Mouse (Mus musculus) stomach, embryonic 16.5 days (tissue): ENCODE results near the gene Snx17. TPM values are rescaled to one million over a fixed set of nuclear protein-coding genes. Genes with fewer than 3 reads are reported as not detected.

Source experiments
- ATAC-seq: fragments of 200-750 bp; cut with Nextera tagmentation; 2 replicates; pipeline ENCODE4 v1.8.0; 2017; ENCODE audit warnings: moderate number of reproducible peaks, moderate TSS enrichment; ENCODE audit not compliant: insufficient read depth, low FRiP score
- H3K27ac ChIP-seq: fragments of 300-500 bp; sonication (generic); 2 replicates; pipeline ENCODE4 v1.5.1; 2014; ENCODE audit warnings: low read length
- H3K27me3 ChIP-seq: fragments of 300-500 bp; sonication (generic); 2 replicates; pipeline ENCODE4 v1.6.1; 2014; ENCODE audit warnings: low read length, control low read depth, mixed read lengths; ENCODE audit not compliant: control insufficient read depth, insufficient read depth
- H3K36me3 ChIP-seq: fragments of 300-500 bp; sonication (generic); 2 replicates; pipeline ENCODE4 v1.6.1; 2014; ENCODE audit warnings: low read length; ENCODE audit not compliant: control insufficient read depth, insufficient read depth
- H3K4me1 ChIP-seq: fragments of 300-500 bp; sonication (generic); 2 replicates; pipeline ENCODE4 v1.6.1; 2014; ENCODE audit warnings: low read length, control low read depth, mixed read lengths; ENCODE audit not compliant: control insufficient read depth, insufficient read depth
- H3K4me2 ChIP-seq: fragments of 300-500 bp; sonication (generic); 2 replicates; pipeline ENCODE4 v1.6.1; 2014; ENCODE audit warnings: low read depth, low read length, mixed read lengths
- H3K4me3 ChIP-seq: fragments of 300-500 bp; sonication (generic); replicated peaks from 2 replicates; pipeline ENCODE4 v1.5.1; 2014; ENCODE audit warnings: mild to moderate bottlenecking, low read length
- H3K9ac ChIP-seq: fragments of 300-500 bp; sonication (generic); 2 replicates; pipeline ENCODE4 v1.6.1; 2014; ENCODE audit warnings: low read length
- H3K9me3 ChIP-seq: fragments of 300-500 bp; sonication (generic); replicated peaks from 2 replicates; pipeline ENCODE4 v1.6.1; 2016; ENCODE audit warnings: low read length, control low read depth; ENCODE audit not compliant: control insufficient read depth
- WGBS: fragments of 180-500 bp; shearing (Covaris S2); extraction: QIAGEN DNeasy Blood & Tissue Kit; methylation state at CpG from one replicate; pipeline ENCODE4 v1.1.7; 2014; 5-methylcytosine and 5-hydroxymethylcytosine counted together
- polyA plus RNA-seq: library from polyadenylated mRNA; unstranded; fragments of >200 nt; fragmentation: Nextera tagmentation; extraction: Ambion mirVana; gene quantifications from 2 replicates; pipeline ENCODE4 v1.2.1, GENCODE M21; 2015

Gene Snx17
- polyA plus RNA-seq, 1 experiment from 2014 or later: 131 TPM

DNA sequence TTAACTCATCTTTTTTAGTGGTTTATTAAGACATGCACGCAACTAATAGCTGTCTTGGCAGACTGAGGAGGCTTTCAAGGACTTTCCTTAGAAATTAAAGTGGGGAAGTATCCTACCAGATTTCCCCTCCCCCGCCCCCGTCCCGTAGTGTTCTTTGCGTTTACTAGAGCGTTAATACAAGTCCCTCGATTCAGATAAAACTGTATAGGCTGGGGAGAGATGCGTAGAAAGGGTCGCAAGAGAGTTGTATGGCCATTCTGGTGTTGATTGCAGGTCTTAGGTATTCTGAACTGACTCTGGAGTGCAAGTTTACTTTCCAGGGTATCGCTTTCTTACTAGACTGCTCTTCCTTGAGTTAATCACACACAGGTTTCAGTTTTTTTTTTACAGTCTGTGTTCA, 49.2 kb downstream of the Snx17 start:
- no peaks in the 10 kb centered on the region for H3K9me3 ChIP-seq
- peaks cover 17% of the 10 kb centered on the region; the same call in 1 of the 2 replicates for H3K36me3 ChIP-seq
- WGBS: 21% methylated on average over 10 of the region's 10 CpGs

More for the DNA sequence above, 49.2 kb downstream of the Snx17 start:
- peak overlapping the region; percentile 88 for H3K4me3 ChIP-seq
- H3K4me1 ChIP-seq: peaks cover 5% of the 10 kb centered on the region
- no peaks in the 10 kb centered on the region for H3K27me3 ChIP-seq
- no peak overlapping the region for H3K27ac ChIP-seq
- H3K9ac ChIP-seq: peak overlapping the region; percentile 99
- H3K4me2 ChIP-seq: peak overlapping the region; percentile 93
- no peak for ATAC-seq

Other genes starting within 250 kb of the Snx17 start
- 12.3 and 14.3 TPM in 2 replicates for gene Cgref1, start 247.6 kb upstream of the Snx17 start, polyA plus RNA-seq
- gene Preb, start 232.9 kb upstream of the Snx17 start, polyA plus RNA-seq: 131 and 154 TPM in 2 replicates
- 0.99 and 1.1 TPM in 2 replicates for gene Tcf23, start 224.6 kb upstream of the Snx17 start, polyA plus RNA-seq
- gene Atraid, start 144.9 kb upstream of the Snx17 start, polyA plus RNA-seq: 163 and 167 TPM in 2 replicates
- 9.5 and 10.3 TPM in 2 replicates for gene Slc5a6, start 144.3 kb upstream of the Snx17 start, polyA plus RNA-seq
- gene Cad, start 138.4 kb upstream of the Snx17 start, polyA plus RNA-seq: 26.0 and 26.8 TPM in 2 replicates
- not detected in 2 replicates for gene Dnajc5g, start 86.9 kb upstream of the Snx17 start, polyA plus RNA-seq
- 0.25 and 0.30 TPM in 2 replicates for gene Slc30a3, start 85.0 kb upstream of the Snx17 start, polyA plus RNA-seq
- 5.9 TPM in 1 of 2 replicates, not detected in the other for gene Trim54, start 76.5 kb upstream of the Snx17 start, polyA plus RNA-seq
- not detected in 2 replicates for gene Ucn, start 54.4 kb upstream of the Snx17 start, polyA plus RNA-seq
- 61.7 and 63.8 TPM in 2 replicates for gene Mpv17, start 39.0 kb upstream of the Snx17 start, polyA plus RNA-seq
- gene Gm29609, start 13.3 kb upstream of the Snx17 start, polyA plus RNA-seq: 1.2 and 2.0 TPM in 2 replicates
- 68.1 and 69.4 TPM in 2 replicates for gene Gtf3c2, start 13.1 kb upstream of the Snx17 start, polyA plus RNA-seq
- 66.5 and 66.7 TPM in 2 replicates for gene Eif2b4, start 203 bp downstream of the Snx17 start, polyA plus RNA-seq
- gene Zfp513, start 9.1 kb downstream of the Snx17 start, polyA plus RNA-seq: 4.1 and 5.2 TPM in 2 replicates
- gene Ppm1g, start 27.5 kb downstream of the Snx17 start, polyA plus RNA-seq: 107 and 108 TPM in 2 replicates
- 146 and 158 TPM in 2 replicates for gene Nrbp1, start 47.6 kb downstream of the Snx17 start, polyA plus RNA-seq
- gene Gm9970, start 48.0 kb downstream of the Snx17 start, polyA plus RNA-seq: 0.45 TPM in 1 of 2 replicates, not detected in the other
- gene Krtcap3, start 58.5 kb downstream of the Snx17 start, polyA plus RNA-seq: 64.2 and 76.1 TPM in 2 replicates
- 34.6 and 35.1 TPM in 2 replicates for gene Ift172, start 97.9 kb downstream of the Snx17 start, polyA plus RNA-seq
- gene Fndc4, start 102.9 kb downstream of the Snx17 start, polyA plus RNA-seq: 23.0 and 23.7 TPM in 2 replicates
- gene Gckr, start 104.2 kb downstream of the Snx17 start, polyA plus RNA-seq: 0.89 and 1.3 TPM in 2 replicates